Mouse (Mus musculus): ENCODE measurements around the gene 1110004F10Rik. TPM values are rescaled to one million over a fixed set of nuclear protein-coding genes. Genes with fewer than 3 reads are reported as not detected.

Gene 1110004F10Rik
- polyA plus RNA-seq, 1 experiment from 2014 or later: 251 TPM

DNA sequence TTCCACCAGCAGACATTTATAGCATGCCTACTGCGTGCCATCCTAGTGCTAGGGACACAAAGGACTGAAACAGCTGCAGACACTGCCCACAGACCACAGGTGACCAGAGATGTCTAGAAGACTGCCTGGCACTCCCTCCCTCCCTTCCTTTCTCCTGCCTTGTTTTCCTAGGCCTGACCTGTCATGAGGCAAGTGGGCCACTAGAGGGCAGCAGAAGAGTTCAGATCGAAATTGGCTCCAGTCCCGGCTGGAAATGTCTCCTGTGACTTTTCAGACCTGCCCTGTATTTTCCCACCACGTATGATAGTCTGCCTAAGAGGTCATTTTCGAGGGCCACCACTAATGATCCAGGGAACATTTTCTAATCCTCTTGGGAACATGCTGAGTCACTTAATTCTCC lies 92.9 kb downstream of the 1110004F10Rik start:
- TF ChIP-seq CTCF (IDR thresholded peaks at IDR 0.05; ENCODE audit: low read depth): peak; percentile 92
- DNase-seq (ENCODE audit: low spot score) (peak; percentile 88), ATAC-seq (replicated peaks; ENCODE audit: low FRiP score, low read depth) (no peak)
- H3K4me3 ChIP-seq (replicated peaks; ENCODE audit: low read depth, low read length): no peak overlapping the region
- no peak overlapping the region for H3K27ac ChIP-seq
- no peak overlapping the region for H3K9ac ChIP-seq (ENCODE audit: low read depth, low read length)
- H3K4me2 ChIP-seq (ENCODE audit: low read length): no peak overlapping the region
- no peaks in the 10 kb centered on the region for H3K36me3 ChIP-seq (ENCODE audit: insufficient read depth, low read length)
- no peaks in the 10 kb centered on the region for H3K9me3 ChIP-seq (replicated peaks; ENCODE audit: low read length)
- 4% methylated on average over 5 of the region's 5 CpGs for WGBS
- H3K27me3 ChIP-seq (ENCODE audit: insufficient read depth, low read length): no peaks in the 10 kb centered on the region
- H3K4me1 ChIP-seq (replicated peaks; ENCODE audit: insufficient read depth, low read length): no peaks in the 10 kb centered on the region

DNA sequence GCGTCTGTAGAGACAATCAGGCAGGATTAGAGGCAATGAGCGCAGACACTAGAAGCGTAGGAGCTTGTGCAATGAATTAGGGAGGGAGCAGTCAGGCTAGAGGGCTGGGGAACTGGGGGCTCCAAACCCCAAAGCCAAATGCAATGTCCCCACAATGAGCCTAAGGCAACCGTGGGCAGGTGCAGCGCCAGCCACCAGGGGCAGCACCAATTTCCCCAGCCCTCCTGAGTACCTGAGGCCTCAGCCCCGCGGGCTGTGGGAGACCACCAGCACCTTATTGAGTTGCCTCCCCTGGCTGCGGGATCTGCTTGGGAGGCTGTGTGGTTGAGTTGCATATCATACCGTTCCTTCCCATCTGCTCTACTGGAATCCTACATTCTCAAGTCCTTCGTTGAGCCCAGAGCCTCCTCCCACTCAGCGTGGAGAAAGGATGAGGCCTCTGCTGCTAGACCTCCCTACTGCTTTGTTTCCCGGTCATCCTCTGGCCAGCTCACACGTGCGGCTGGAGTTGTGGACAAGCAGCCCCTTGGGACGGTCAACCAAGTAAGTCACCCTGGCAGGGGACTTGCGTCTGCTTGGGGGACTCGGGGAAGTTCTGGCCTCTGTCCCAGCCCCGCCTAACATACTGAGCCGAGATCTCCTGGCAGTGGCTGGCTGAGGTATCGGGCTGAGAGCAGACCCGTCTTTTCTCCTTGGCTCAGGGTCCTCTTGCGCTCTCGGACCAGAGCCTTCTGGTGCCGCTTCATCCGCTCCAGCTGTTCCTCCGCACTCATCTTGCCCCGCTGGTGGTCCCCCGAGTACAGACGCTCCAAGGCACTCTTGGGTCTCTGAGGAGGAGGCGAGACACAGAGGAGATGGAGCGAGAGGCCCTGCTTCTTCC lies 95.5 kb downstream of the 1110004F10Rik start:
- Histone ChIP-seq H3K27ac (no peak overlapping the region), H3K4me1 (replicated peaks; ENCODE audit: insufficient read depth, low read length) (no peaks in the 10 kb centered on the region), H3K9ac (ENCODE audit: low read depth, low read length) (peak overlapping the region; percentile 28; the same call in 1 of the 2 replicates), H3K9me3 (replicated peaks; ENCODE audit: low read length) (no peaks in the 10 kb centered on the region), H3K4me2 (ENCODE audit: low read length) (no peak overlapping the region), H3K36me3 (ENCODE audit: insufficient read depth, low read length) (no peaks in the 10 kb centered on the region), H3K4me3 (replicated peaks; ENCODE audit: low read depth, low read length) (no peak overlapping the region), H3K27me3 (ENCODE audit: insufficient read depth, low read length) (no peaks in the 10 kb centered on the region)
- DNase-seq (ENCODE audit: low spot score) (no peak), ATAC-seq (replicated peaks; ENCODE audit: low FRiP score, low read depth) (no peak)
- peak; percentile 41 for TF ChIP-seq CTCF (IDR thresholded peaks at IDR 0.05; ENCODE audit: low read depth)
- WGBS: 71% methylated on average over 31 of the region's 31 CpGs

DNA sequence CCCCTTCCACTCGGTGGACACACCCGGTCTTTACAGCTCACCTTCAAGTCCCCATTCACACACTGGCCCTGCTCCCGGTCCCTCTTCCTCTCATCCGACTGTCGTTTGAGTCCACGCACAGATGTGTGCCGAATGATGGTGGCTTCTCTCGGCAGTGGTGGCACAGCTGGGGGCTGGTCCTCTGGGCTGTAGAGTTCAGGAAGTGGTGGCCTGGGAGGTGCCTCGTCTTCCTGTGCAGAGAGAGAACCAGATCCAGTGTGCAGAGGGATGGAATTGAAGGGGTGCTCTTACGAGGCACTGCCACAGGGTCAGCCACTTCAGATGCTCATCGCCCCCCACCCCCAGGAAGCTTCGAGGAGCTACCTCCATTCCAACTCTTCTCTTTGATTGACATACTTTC lies 98.0 kb downstream of the 1110004F10Rik start:
- Histone ChIP-seq H3K4me1 (replicated peaks; ENCODE audit: insufficient read depth, low read length) (no peaks in the 10 kb centered on the region), H3K27ac (no peak overlapping the region), H3K4me3 (replicated peaks; ENCODE audit: low read depth, low read length) (no peak overlapping the region), H3K36me3 (ENCODE audit: insufficient read depth, low read length) (no peaks in the 10 kb centered on the region), H3K9me3 (replicated peaks; ENCODE audit: low read length) (no peaks in the 10 kb centered on the region), H3K27me3 (ENCODE audit: insufficient read depth, low read length) (no peaks in the 10 kb centered on the region), H3K4me2 (ENCODE audit: low read length) (no peak overlapping the region), H3K9ac (ENCODE audit: low read depth, low read length) (no peak overlapping the region)
- 71% methylated on average over 12 of the region's 12 CpGs for WGBS
- DNase-seq (ENCODE audit: low spot score) (no peak), ATAC-seq (replicated peaks; ENCODE audit: low FRiP score, low read depth) (no peak)
- TF ChIP-seq CTCF (IDR thresholded peaks at IDR 0.05; ENCODE audit: low read depth): no peak

DNA sequence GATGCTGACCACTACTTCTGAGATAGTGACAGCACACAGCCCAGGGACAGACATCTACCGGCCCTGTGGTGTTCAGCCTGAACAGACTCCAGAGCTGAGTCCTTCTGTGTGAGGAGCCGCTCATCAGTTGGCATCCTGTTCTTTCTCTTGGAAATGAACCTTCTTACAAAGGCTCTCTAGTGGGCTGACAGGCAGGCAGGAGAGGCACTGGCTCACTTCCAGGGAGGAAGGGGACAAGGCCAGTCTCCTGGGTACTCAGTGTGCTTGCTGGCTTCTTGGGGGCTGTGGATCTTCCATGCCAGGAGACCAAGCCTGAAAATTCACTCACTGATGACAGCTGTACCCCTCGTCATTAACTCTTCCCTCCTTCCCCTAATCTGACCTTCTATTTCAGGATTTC lies 98.5 kb downstream of the 1110004F10Rik start:
- Histone ChIP-seq H3K36me3 (ENCODE audit: insufficient read depth, low read length) (no peaks in the 10 kb centered on the region), H3K9ac (ENCODE audit: low read depth, low read length) (no peak overlapping the region), H3K9me3 (replicated peaks; ENCODE audit: low read length) (no peaks in the 10 kb centered on the region), H3K27ac (no peak overlapping the region), H3K4me3 (replicated peaks; ENCODE audit: low read depth, low read length) (no peak overlapping the region), H3K27me3 (ENCODE audit: insufficient read depth, low read length) (no peaks in the 10 kb centered on the region), H3K4me2 (ENCODE audit: low read length) (no peak overlapping the region), H3K4me1 (replicated peaks; ENCODE audit: insufficient read depth, low read length) (no peaks in the 10 kb centered on the region)
- no peak for ATAC-seq (replicated peaks; ENCODE audit: low FRiP score, low read depth)
- 67% methylated on average over 3 of the region's 3 CpGs for WGBS
- DNase-seq (ENCODE audit: low spot score): no peak
- no peak for TF ChIP-seq CTCF (IDR thresholded peaks at IDR 0.05; ENCODE audit: low read depth)

DNA sequence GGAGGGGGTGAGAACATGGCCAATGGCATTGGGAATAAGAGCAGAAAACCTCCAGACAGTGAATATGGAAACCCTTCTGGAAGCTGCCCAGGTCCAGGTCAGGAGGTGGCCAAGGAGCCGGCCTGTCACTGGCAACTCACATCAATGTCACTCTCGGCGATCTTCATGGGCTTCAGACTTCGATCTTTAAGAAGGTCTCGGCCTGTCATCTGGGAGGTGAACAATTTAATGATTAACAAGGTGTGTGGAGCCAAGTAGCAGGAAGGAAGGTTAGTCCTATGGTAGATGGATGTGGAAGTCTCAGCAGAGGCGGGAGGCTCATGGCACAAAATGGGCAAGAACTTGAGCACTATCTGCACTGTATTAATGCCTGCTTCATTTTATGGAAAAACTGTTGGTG lies 105.8 kb downstream of the 1110004F10Rik start:
- Histone ChIP-seq H3K4me1 (replicated peaks; ENCODE audit: insufficient read depth, low read length) (no peaks in the 10 kb centered on the region), H3K27me3 (ENCODE audit: insufficient read depth, low read length) (no peaks in the 10 kb centered on the region), H3K36me3 (ENCODE audit: insufficient read depth, low read length) (no peaks in the 10 kb centered on the region), H3K4me3 (replicated peaks; ENCODE audit: low read depth, low read length) (no peak overlapping the region), H3K9ac (ENCODE audit: low read depth, low read length) (no peak overlapping the region), H3K4me2 (ENCODE audit: low read length) (no peak overlapping the region), H3K27ac (no peak overlapping the region), H3K9me3 (replicated peaks; ENCODE audit: low read length) (no peaks in the 10 kb centered on the region)
- ATAC-seq (replicated peaks; ENCODE audit: low FRiP score, low read depth) (0 out of 2 replicates have a peak, but pooled peaks have one; percentile 17), DNase-seq (ENCODE audit: low spot score) (no peak)
- WGBS: 76% methylated on average over 6 of the region's 6 CpGs
- TF ChIP-seq CTCF (IDR thresholded peaks at IDR 0.05; ENCODE audit: low read depth): no peak

DNA sequence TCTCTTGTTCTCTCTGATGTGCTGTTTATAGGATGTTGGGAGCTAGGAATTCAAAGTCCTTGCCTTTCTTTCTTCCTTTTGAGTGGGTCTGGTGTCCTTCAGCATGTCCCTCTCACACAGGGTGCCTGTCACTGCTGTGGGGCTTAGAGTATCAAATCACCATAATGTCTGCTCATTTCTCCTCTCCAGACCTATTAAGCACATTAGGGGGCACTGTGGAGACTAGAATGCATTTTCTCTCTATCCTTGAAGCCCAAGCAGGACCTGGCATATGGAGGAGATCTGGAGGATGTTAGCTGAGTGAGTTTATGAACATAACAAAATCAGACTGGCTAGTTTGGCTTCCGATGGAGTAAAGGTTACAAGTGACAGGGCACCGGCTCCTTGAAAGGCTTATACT lies 107.9 kb downstream of the 1110004F10Rik start:
- Histone ChIP-seq H3K27ac (no peak overlapping the region), H3K4me3 (replicated peaks; ENCODE audit: low read depth, low read length) (no peak overlapping the region), H3K4me1 (replicated peaks; ENCODE audit: insufficient read depth, low read length) (no peaks in the 10 kb centered on the region), H3K9ac (ENCODE audit: low read depth, low read length) (no peak overlapping the region), H3K4me2 (ENCODE audit: low read length) (no peak overlapping the region), H3K36me3 (ENCODE audit: insufficient read depth, low read length) (no peaks in the 10 kb centered on the region), H3K9me3 (replicated peaks; ENCODE audit: low read length) (no peaks in the 10 kb centered on the region), H3K27me3 (ENCODE audit: insufficient read depth, low read length) (no peaks in the 10 kb centered on the region)
- TF ChIP-seq CTCF (IDR thresholded peaks at IDR 0.05; ENCODE audit: low read depth): no peak; the same call in 1 of the 2 replicates
- DNase-seq (ENCODE audit: low spot score) (no peak), ATAC-seq (replicated peaks; ENCODE audit: low FRiP score, low read depth) (no peak)
- 95% methylated on average over 2 of the region's 2 CpGs for WGBS
